Mouse (Mus musculus) heart, adult 2 months (tissue): Measurements from ENCODE around the gene Ip6k2. TPM values are rescaled to one million over a fixed set of nuclear protein-coding genes. Genes with fewer than 3 reads are reported as not detected.

Experiments used
- DNase-seq, 2 experiments: peaks; one replicate each; pipeline ENCODE4 v3.0.0; 2021
- H3K27ac ChIP-seq: fragments of 200-600 bp; 2 replicates; pipeline ENCODE4 v1.8.1; 2022
- H3K27me3 ChIP-seq: fragments of 200-500 bp; 2 replicates; pipeline ENCODE4 v1.6.1; 2012; ENCODE audit warnings: mild to moderate bottlenecking, low read length, inconsistent platforms, mixed read lengths; ENCODE audit not compliant: control insufficient read depth, insufficient read depth
- H3K36me3 ChIP-seq: fragments of 200-500 bp; 2 replicates; pipeline ENCODE4 v1.6.1; 2012; ENCODE audit warnings: low read length, inconsistent platforms; ENCODE audit not compliant: control insufficient read depth, insufficient read depth
- H3K4me1 ChIP-seq: fragments of 200-500 bp; 2 replicates; pipeline ENCODE4 v1.6.1; 2011; ENCODE audit warnings: low read length; ENCODE audit not compliant: control insufficient read depth, insufficient read depth
- H3K4me3 ChIP-seq: fragments of 200-600 bp; 2 replicates; pipeline ENCODE4 v1.8.1; 2022
- H3K79me2 ChIP-seq: fragments of 200-500 bp; replicated peaks from 2 replicates; pipeline ENCODE4 v1.6.1; 2012; ENCODE audit warnings: mild to moderate bottlenecking, inconsistent platforms, low read length, moderate library complexity, mixed read lengths; ENCODE audit not compliant: control insufficient read depth, insufficient read depth
- H3K9ac ChIP-seq: fragments of 200-500 bp; 2 replicates; pipeline ENCODE4 v1.6.1; 2012; ENCODE audit warnings: low read depth, mild to moderate bottlenecking, control low read depth, inconsistent platforms, low read length, mixed read lengths
- CTCF ChIP-seq: fragments of 200-600 bp; IDR thresholded peaks from 2 replicates; pipeline ENCODE4 v1.8.1; 2022; ENCODE audit warnings: antibody characterized with exemption, mild to moderate bottlenecking, moderate library complexity
- EP300 ChIP-seq: fragments of 200-500 bp; IDR thresholded peaks from 2 replicates; pipeline ENCODE4 v1.6.1; 2011; ENCODE audit warnings: low read depth, low read length, control low read depth; ENCODE audit not compliant: insufficient read depth
- POLR2A ChIP-seq: fragments of 200-500 bp; IDR thresholded peaks from 2 replicates; pipeline ENCODE4 v1.6.1; 2011; ENCODE audit warnings: mild to moderate bottlenecking, low read depth, low read length, control low read depth; ENCODE audit not compliant: insufficient read depth
- WGBS: fragments of 180-500 bp; shearing (Covaris S2); methylation state at CpG from one replicate; pipeline ENCODE4 v1.1.7; 2018; 5-methylcytosine and 5-hydroxymethylcytosine counted together
- intact Hi-C: fragments of 180-260 bp; cut with DNase I; formaldehyde crosslinking; loops from one replicate; pipeline ENCODE4 v1.15.1; 2025
- long read RNA-seq: library from polyadenylated mRNA; stranded (forward); transcript quantifications from one replicate; pipeline ENCODE4 v2.0.0, GENCODE M21; 2021
- polyA plus RNA-seq: library from polyadenylated mRNA; depleted of rRNA; stranded (reverse); fragments of >200 nt; gene quantifications from 2 replicates; pipeline ENCODE4 v1.2.3, GENCODE M21; 2012; rRNA removed
- total RNA-seq, 2 experiments: library from RNA; stranded (reverse); gene quantifications; 2 replicates each; pipeline ENCODE4 v1.2.3; 2021

The Ip6k2 gene
- total RNA-seq (10 to 100 TPM; 19.2 to 20.6 TPM), polyA plus RNA-seq (22.3 and 25.7 TPM in 2 replicates)
- long read RNA-seq, partial matches to known transcripts = 2 of 7 reads
- long read RNA-seq, other reads (novel, unspliced or antisense) = 4 of 7 reads

GRCm38 (mm10) chr9:108783548-108784463, at the start of gene Ip6k2:
Gene Ip6k2 (plus strand): TSS chr9:108783796.
- H3K27ac ChIP-seq = peak within 1 kb of the TSS; percentile 94
- H3K4me1 ChIP-seq = peaks cover 14% of the 10 kb centered on the region
- intact Hi-C loops = no loop called here
- TF ChIP-seq CTCF (no peak), EP300 (0 out of 2 replicates have a peak, but pooled peaks have one; percentile 29), POLR2A (peak; percentile 67)
- peaks cover 5% of the 10 kb centered on the region for H3K79me2 ChIP-seq
- H3K36me3 ChIP-seq = peaks cover 18% of the 10 kb centered on the region
- peak; percentile 94 to 97 for DNase-seq
- WGBS = under 1% methylated on average over 56 of the region's 56 CpGs
- H3K27me3 ChIP-seq = no peaks in the 10 kb centered on the region
- peak within 1 kb of the TSS; percentile 78 for H3K9ac ChIP-seq
- H3K4me3 ChIP-seq = peak within 1 kb of the TSS; percentile 93

GRCm38 (mm10) chr9:108734626-108735025, 49.0 kb upstream of the Ip6k2 start:
- TF ChIP-seq POLR2A (no peak), EP300 (no peak), CTCF (no peak)
- Histone ChIP-seq H3K27me3 (no peaks in the 10 kb centered on the region), H3K36me3 (no peaks in the 10 kb centered on the region), H3K4me1 (no peaks in the 10 kb centered on the region), H3K79me2 (no peaks in the 10 kb centered on the region), H3K27ac (no peak overlapping the region), H3K4me3 (no peak overlapping the region), H3K9ac (no peak overlapping the region)
- intact Hi-C loops = no loop called here
- no peak for DNase-seq

- no peaks in the 10 kb centered on the region for H3K79me2 ChIP-seq
- DNase-seq = no peak
- no peaks in the 10 kb centered on the region for H3K36me3 ChIP-seq
- H3K4me1 ChIP-seq = no peaks in the 10 kb centered on the region
- whole genome bisulfite sequencing = 53% methylated on average over 3 of the region's 3 CpGs
- no peak overlapping the region for H3K9ac ChIP-seq
- no peak for TF ChIP-seq EP300
- no peak for TF ChIP-seq POLR2A
- TF ChIP-seq CTCF = no peak
- intact Hi-C loops = no loop called here
- H3K27me3 ChIP-seq = no peaks in the 10 kb centered on the region
- no peak overlapping the region for H3K27ac ChIP-seq
- H3K4me3 ChIP-seq = no peak overlapping the region
Measured at GRCm38 (mm10) chr9:108739239-108739638, 44.4 kb upstream of the Ip6k2 start.

- intact Hi-C loops = no loop called here
- Histone ChIP-seq H3K27me3 (no peaks in the 10 kb centered on the region), H3K9ac (no peak overlapping the region), H3K4me3 (no peak overlapping the region), H3K79me2 (no peaks in the 10 kb centered on the region), H3K36me3 (no peaks in the 10 kb centered on the region), H3K27ac (no peak overlapping the region), H3K4me1 (no peaks in the 10 kb centered on the region)
- WGBS = 86% methylated on average over 1 of the region's 1 CpGs
- peak; percentile 62 for TF ChIP-seq CTCF
- TF ChIP-seq EP300 = no peak
- TF ChIP-seq POLR2A = no peak
- no peak for DNase-seq
Measured at GRCm38 (mm10) chr9:108740062-108740461, 43.5 kb upstream of the Ip6k2 start.

GRCm38 (mm10) chr9:108742048-108742447, 41.5 kb upstream of the Ip6k2 start:
- Histone ChIP-seq H3K27ac (no peak overlapping the region), H3K4me1 (no peaks in the 10 kb centered on the region), H3K9ac (no peak overlapping the region), H3K36me3 (no peaks in the 10 kb centered on the region), H3K4me3 (no peak overlapping the region), H3K79me2 (no peaks in the 10 kb centered on the region), H3K27me3 (no peaks in the 10 kb centered on the region)
- intact Hi-C loops = no loop called here
- no peak for TF ChIP-seq CTCF
- no peak for TF ChIP-seq EP300
- no peak for TF ChIP-seq POLR2A
- WGBS = 81% methylated on average over 9 of the region's 9 CpGs
- DNase-seq = no peak

- TF ChIP-seq POLR2A (no peak), EP300 (no peak), CTCF (no peak)
- intact Hi-C loops = no loop called here
- Histone ChIP-seq H3K4me1 (no peaks in the 10 kb centered on the region), H3K9ac (no peak overlapping the region), H3K4me3 (no peak overlapping the region), H3K79me2 (no peaks in the 10 kb centered on the region), H3K27me3 (no peaks in the 10 kb centered on the region), H3K27ac (no peak overlapping the region), H3K36me3 (no peaks in the 10 kb centered on the region)
- 88% methylated on average over 14 of the region's 14 CpGs for WGBS
- DNase-seq = no peak
Measured at GRCm38 (mm10) chr9:108746876-108747499, 36.6 kb upstream of the Ip6k2 start.
